In the genomic region with DNA sequence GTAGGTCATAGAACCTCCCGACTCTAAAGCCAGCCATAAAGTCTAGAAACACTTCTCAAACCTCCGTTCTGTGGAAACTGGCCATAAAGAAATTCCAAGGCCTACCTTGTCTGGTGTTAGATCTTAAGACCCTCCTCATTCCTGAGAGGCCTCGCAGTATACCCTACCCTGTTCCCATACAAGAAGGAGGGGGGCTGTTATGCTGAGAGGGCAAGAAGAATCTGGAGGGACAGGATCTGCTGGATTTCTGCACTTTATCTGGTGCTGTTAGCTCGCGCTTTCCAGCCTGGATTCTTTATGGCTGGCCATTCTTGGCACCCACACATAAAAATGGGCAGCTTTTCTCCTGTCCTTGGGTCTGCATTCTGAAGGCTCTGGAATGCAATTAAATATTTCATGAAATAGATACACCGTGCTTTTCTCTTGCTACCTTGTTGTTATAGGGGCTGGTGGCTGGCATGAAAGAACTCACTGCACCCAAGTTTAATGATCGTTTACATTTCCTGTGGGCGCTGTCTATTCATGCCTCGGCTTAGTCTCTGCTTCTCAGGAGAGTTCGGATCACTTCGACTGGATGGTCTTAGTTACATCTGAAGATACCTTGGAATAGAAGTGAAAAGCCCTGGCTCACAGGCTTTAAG, we compare ENCODE assay signal across 14 mouse cellular contexts. TPM values are rescaled to one million over a fixed set of nuclear protein-coding genes. Genes with fewer than 3 reads are reported as not detected.
DNase-seq lines count a peak whose midpoint lies in the region; ATAC-seq lines count a peak whose summit lies in the region.
"Had no signal": no experiment of that assay in that cellular context is flagged by ENCODE, and none has a peak within 500 bp of the region (broad histone marks: within the 10 kb centered on the region; RNA-seq: fewer than 3 reads in every experiment).

No protein-coding gene starts in this region.

- intact Hi-C loops in left cerebral cortex, postnatal 4 days (cut with DNase I): no loop called here

- H3K36me3 ChIP-seq in limb, embryonic 12.5 days: no peaks in the 10 kb centered on the region
- no peaks in the 10 kb centered on the region for H3K36me3 ChIP-seq in limb, embryonic 10.5 days
- H3K36me3 ChIP-seq in intestine, embryonic 16.5 days (ENCODE audit: control insufficient read depth, insufficient read depth, low read length): no peaks in the 10 kb centered on the region
- H3K36me3 ChIP-seq in lung, embryonic 15.5 days: no peaks in the 10 kb centered on the region
- H3K36me3 ChIP-seq in stomach, embryonic 16.5 days (ENCODE audit: control insufficient read depth, insufficient read depth, low read length): no peaks in the 10 kb centered on the region
- no peaks in the 10 kb centered on the region for H3K36me3 ChIP-seq in midbrain, embryonic 15.5 days (replicated peaks)
- H3K36me3 ChIP-seq: neural tube, embryonic 15.5 days had no signal

- H3K4me2 ChIP-seq in limb, embryonic 12.5 days: no peak overlapping the region
- 0 out of 2 replicates have a peak overlapping the region, but pooled peaks have one; percentile 16 for H3K4me2 ChIP-seq in intestine, embryonic 16.5 days (ENCODE audit: low read depth, low read length)
- H3K4me2 ChIP-seq in lung, embryonic 15.5 days: peak overlapping the region; percentile 7; the same call in 1 of the 2 replicates
- no peak overlapping the region for H3K4me2 ChIP-seq in stomach, embryonic 16.5 days (ENCODE audit: low read depth, low read length)
- H3K4me2 ChIP-seq in midbrain, embryonic 15.5 days: no peak overlapping the region
- H3K4me2 ChIP-seq: heart, embryonic 11.5 days; neural tube, embryonic 15.5 days had no signal

- H3K4me1 ChIP-seq in limb, embryonic 12.5 days (replicated peaks): peaks cover 7% of the 10 kb centered on the region; the same call in 1 of the 2 replicates
- no peaks in the 10 kb centered on the region for H3K4me1 ChIP-seq in limb, embryonic 10.5 days
- H3K4me1 ChIP-seq in intestine, embryonic 16.5 days (ENCODE audit: control insufficient read depth, insufficient read depth, low read length): peaks cover 3% of the 10 kb centered on the region; the same call in 1 of the 2 replicates
- peaks cover 29% of the 10 kb centered on the region for H3K4me1 ChIP-seq in lung, embryonic 15.5 days
- H3K4me1 ChIP-seq in stomach, embryonic 16.5 days (ENCODE audit: control insufficient read depth, insufficient read depth, low read length): peaks cover 6% of the 10 kb centered on the region; the same call in 1 of the 2 replicates
- 0 out of 2 replicates have a peak, but pooled peaks cover 3% of the 10 kb centered on the region for H3K4me1 ChIP-seq in midbrain, embryonic 15.5 days
- H3K4me1 ChIP-seq: neural tube, embryonic 15.5 days had no signal

- no peak for DNase-seq in limb, embryonic 10.5 days (ENCODE audit: low spot score)
- DNase-seq in spleen, postnatal 4 days (ENCODE audit: low spot score in 2 of 2): no peak
- DNase-seq in left cerebral cortex, postnatal 4 days: no peak
- DNase-seq: cerebellum, adult 18-20 months; right cerebral cortex, postnatal 14 days; thymus, postnatal 14 days had no signal

- H3K27ac ChIP-seq in limb, embryonic 12.5 days: 0 out of 2 replicates have a peak overlapping the region, but pooled peaks have one; percentile 32
- no peak overlapping the region for H3K27ac ChIP-seq in limb, embryonic 10.5 days
- peak overlapping the region; percentile 50; the same call in 1 of the 2 replicates for H3K27ac ChIP-seq in intestine, embryonic 16.5 days (ENCODE audit: low read length)
- H3K27ac ChIP-seq in lung, embryonic 15.5 days: peak overlapping the region; percentile 87
- H3K27ac ChIP-seq in stomach, embryonic 16.5 days (ENCODE audit: low read length): peak overlapping the region; percentile 1; the same call in 1 of the 2 replicates
- no peak overlapping the region for H3K27ac ChIP-seq in midbrain, embryonic 15.5 days
- H3K27ac ChIP-seq: neural tube, embryonic 15.5 days had no signal

- peak; percentile 63; the same call in 1 of the 2 replicates for ATAC-seq in limb, embryonic 12.5 days (ENCODE audit: insufficient number of reproducible peaks, insufficient read depth, low FRiP score, low TSS enrichment, low read depth)
- ATAC-seq in intestine, embryonic 16.5 days: peak; percentile 75
- peak; percentile 88 for ATAC-seq in lung, embryonic 15.5 days (ENCODE audit: borderline replicate concordance, extremely low read depth, low FRiP score, low TSS enrichment)
- ATAC-seq in stomach, embryonic 16.5 days (ENCODE audit: insufficient read depth, low FRiP score): no peak; the same call in 1 of the 2 replicates
- no peak for ATAC-seq in midbrain, embryonic 15.5 days (replicated peaks)

- no peaks in the 10 kb centered on the region for H3K9me3 ChIP-seq in limb, embryonic 12.5 days
- H3K9me3 ChIP-seq in limb, embryonic 10.5 days (replicated peaks): no peaks in the 10 kb centered on the region
- H3K9me3 ChIP-seq in intestine, embryonic 16.5 days (ENCODE audit: control insufficient read depth, low read length): no peaks in the 10 kb centered on the region
- H3K9me3 ChIP-seq in lung, embryonic 15.5 days: no peaks in the 10 kb centered on the region
- no peaks in the 10 kb centered on the region for H3K9me3 ChIP-seq in stomach, embryonic 16.5 days (replicated peaks; ENCODE audit: control insufficient read depth, low read length)
- H3K9me3 ChIP-seq in midbrain, embryonic 15.5 days: no peaks in the 10 kb centered on the region
- H3K9me3 ChIP-seq: neural tube, embryonic 15.5 days had no signal

- H3K27me3 ChIP-seq in limb, embryonic 12.5 days: no peaks in the 10 kb centered on the region
- H3K27me3 ChIP-seq in limb, embryonic 10.5 days (ENCODE audit: low read depth, poor library complexity, severe bottlenecking): no peaks in the 10 kb centered on the region
- no peaks in the 10 kb centered on the region for H3K27me3 ChIP-seq in intestine, embryonic 16.5 days (replicated peaks; ENCODE audit: control insufficient read depth, insufficient read depth, low read length)
- H3K27me3 ChIP-seq in lung, embryonic 15.5 days: no peaks in the 10 kb centered on the region
- H3K27me3 ChIP-seq in stomach, embryonic 16.5 days (ENCODE audit: control insufficient read depth, insufficient read depth, low read length): no peaks in the 10 kb centered on the region
- no peaks in the 10 kb centered on the region for H3K27me3 ChIP-seq in midbrain, embryonic 15.5 days (replicated peaks)
- H3K27me3 ChIP-seq: neural tube, embryonic 15.5 days had no signal

- no peak overlapping the region for H3K9ac ChIP-seq in limb, embryonic 12.5 days (replicated peaks)
- no peak overlapping the region for H3K9ac ChIP-seq in intestine, embryonic 16.5 days (ENCODE audit: low read depth, low read length)
- no peak overlapping the region for H3K9ac ChIP-seq in lung, embryonic 15.5 days
- no peak overlapping the region for H3K9ac ChIP-seq in stomach, embryonic 16.5 days (ENCODE audit: low read length)
- no peak overlapping the region for H3K9ac ChIP-seq in midbrain, embryonic 15.5 days
- H3K9ac ChIP-seq: neural tube, embryonic 15.5 days had no signal

- no peak overlapping the region for H3K4me3 ChIP-seq in limb, embryonic 12.5 days (replicated peaks)
- H3K4me3 ChIP-seq in limb, embryonic 10.5 days: no peak overlapping the region
- H3K4me3 ChIP-seq in intestine, embryonic 16.5 days (ENCODE audit: low read length): no peak overlapping the region
- H3K4me3 ChIP-seq in lung, embryonic 15.5 days: no peak overlapping the region
- H3K4me3 ChIP-seq in stomach, embryonic 16.5 days (replicated peaks; ENCODE audit: low read length): no peak overlapping the region
- H3K4me3 ChIP-seq in midbrain, embryonic 15.5 days: no peak overlapping the region
- H3K4me3 ChIP-seq: neural tube, embryonic 15.5 days had no signal

- 61% methylated on average over 11 of the region's 11 CpGs for WGBS in limb, embryonic 12.5 days
- WGBS in limb, embryonic 10.5 days: 74% methylated on average over 11 of the region's 11 CpGs
- 34% methylated on average over 11 of the region's 11 CpGs for WGBS in intestine, embryonic 16.5 days
- 53% methylated on average over 11 of the region's 11 CpGs for whole genome bisulfite sequencing in lung, embryonic 15.5 days
- WGBS in stomach, embryonic 16.5 days: 45% methylated on average over 11 of the region's 11 CpGs
- WGBS in midbrain, embryonic 15.5 days: 84% methylated on average over 11 of the region's 11 CpGs

RNA-seq across cellular contexts. Expression of a gene that starts 39.1 kb away (rescaled TPM):
- polyA plus RNA-seq in limb, embryonic 12.5 days (2016; fragmentation: Nextera tagmentation; extraction: Ambion mirVana): 18.3 and 18.9 TPM in 2 replicates
- polyA plus RNA-seq in limb, embryonic 10.5 days (2016; fragmentation: Nextera tagmentation; extraction: Ambion mirVana): 10.1 and 12.8 TPM in 2 replicates
- polyA plus RNA-seq in intestine, embryonic 16.5 days (2015; fragmentation: Nextera tagmentation; extraction: Ambion mirVana): 12.7 and 13.9 TPM in 2 replicates
- polyA plus RNA-seq in lung, embryonic 15.5 days (2015; fragmentation: Nextera tagmentation; extraction: Ambion mirVana): 18.2 and 26.3 TPM in 2 replicates
- polyA plus RNA-seq in stomach, embryonic 16.5 days (2015; fragmentation: Nextera tagmentation; extraction: Ambion mirVana): 15.4 and 18.3 TPM in 2 replicates
- polyA plus RNA-seq in midbrain, embryonic 15.5 days (2015; fragmentation: Nextera tagmentation; extraction: Ambion mirVana): 4.7 and 6.4 TPM in 2 replicates
- 10 to 100 TPM; 21.1 to 24.8 TPM for total RNA-seq in left cerebral cortex, postnatal 4 days (2021)
- total RNA-seq: monocyte, adult 5-6 weeks had no signal

Comparison
In these comparisons a context has a peak if more than half of its experiments do, and no peak if none do; other contexts are left out.
1. H3K27ac ChIP-seq: peak in limb, embryonic 12.5 days (single experiment), intestine, embryonic 16.5 days (single experiment), lung, embryonic 15.5 days (single experiment) and stomach, embryonic 16.5 days (single experiment); none in limb, embryonic 10.5 days (single experiment) and midbrain, embryonic 15.5 days (single experiment).
2. ATAC-seq: peak in limb, embryonic 12.5 days (single experiment), intestine, embryonic 16.5 days (single experiment) and lung, embryonic 15.5 days (single experiment); none in stomach, embryonic 16.5 days (single experiment) and midbrain, embryonic 15.5 days (single experiment).
3. H3K4me2 ChIP-seq: peak in intestine, embryonic 16.5 days (single experiment) and lung, embryonic 15.5 days (single experiment); none in limb, embryonic 12.5 days (single experiment), stomach, embryonic 16.5 days (single experiment) and midbrain, embryonic 15.5 days (single experiment).